Mouse (Mus musculus) stomach, postnatal 0 days (tissue): ENCODE data around the gene Gfod2. TPM values are rescaled to one million over a fixed set of nuclear protein-coding genes. Genes with fewer than 3 reads are reported as not detected.

Source experiments
- ATAC-seq: fragments of 200-750 bp; cut with Nextera tagmentation; 2 replicates; pipeline ENCODE4 v1.8.0; 2017; ENCODE audit not compliant: low FRiP score, low TSS enrichment
- DNase-seq: peaks from one replicate; pipeline ENCODE4 v3.0.0-alpha.2; 2016; ENCODE audit warnings: low spot score
- H3K27ac ChIP-seq: fragments of 300-500 bp; sonication (generic); replicated peaks from 2 replicates; pipeline ENCODE4 v1.5.1; 2014; ENCODE audit warnings: mild to moderate bottlenecking, control low read depth
- H3K27me3 ChIP-seq: fragments of 300-500 bp; sonication (generic); 2 replicates; pipeline ENCODE4 v1.6.1; 2014; ENCODE audit warnings: low read length; ENCODE audit not compliant: control insufficient read depth, insufficient read depth
- H3K36me3 ChIP-seq: fragments of 300-500 bp; sonication (generic); 2 replicates; pipeline ENCODE4 v1.6.1; 2014; ENCODE audit warnings: low read length, mixed read lengths; ENCODE audit not compliant: control insufficient read depth, insufficient read depth
- H3K4me1 ChIP-seq: fragments of 300-500 bp; sonication (generic); replicated peaks from 2 replicates; pipeline ENCODE4 v1.6.1; 2014; ENCODE audit warnings: antibody characterized with exemption; ENCODE audit not compliant: control insufficient read depth, insufficient read depth
- H3K4me2 ChIP-seq: fragments of 300-500 bp; sonication (generic); replicated peaks from 2 replicates; pipeline ENCODE4 v1.6.1; 2014; ENCODE audit warnings: low read depth, mild to moderate bottlenecking, control low read depth, moderate library complexity
- H3K4me3 ChIP-seq: fragments of 300-500 bp; sonication (generic); 2 replicates; pipeline ENCODE4 v1.5.1; 2014; ENCODE audit warnings: low read depth, low read length, control low read depth
- H3K9ac ChIP-seq: fragments of 300-500 bp; sonication (generic); 2 replicates; pipeline ENCODE4 v1.6.1; 2014; ENCODE audit warnings: mild to moderate bottlenecking, low read length, control low read depth, mixed read lengths
- H3K9me3 ChIP-seq: fragments of 300-500 bp; sonication (generic); 2 replicates; pipeline ENCODE4 v1.6.1; 2016; ENCODE audit warnings: low read length; ENCODE audit not compliant: control insufficient read depth
- CTCF ChIP-seq: IDR thresholded peaks from 2 replicates; pipeline ENCODE4 v1.5.1; 2016; ENCODE audit warnings: antibody characterized with exemption, low read depth, mild to moderate bottlenecking, moderate library complexity
- EP300 ChIP-seq: optimal IDR thresholded peaks from 2 replicates; pipeline ENCODE3; 2016; ENCODE audit warnings: antibody characterized with exemption
- WGBS: fragments of 180-500 bp; shearing (Covaris S2); extraction: QIAGEN DNeasy Blood & Tissue Kit; methylation state at CpG from one replicate; pipeline ENCODE4 v1.1.7; 2014; 5-methylcytosine and 5-hydroxymethylcytosine counted together
- polyA plus RNA-seq: library from polyadenylated mRNA; unstranded; fragments of >200 nt; fragmentation: Nextera tagmentation; extraction: Ambion mirVana; gene quantifications from 2 replicates; pipeline ENCODE4 v1.2.1, GENCODE M21; 2015

Gene Gfod2
- polyA plus RNA-seq, 1 experiment from 2014 or later: 14.5 TPM

DNA sequence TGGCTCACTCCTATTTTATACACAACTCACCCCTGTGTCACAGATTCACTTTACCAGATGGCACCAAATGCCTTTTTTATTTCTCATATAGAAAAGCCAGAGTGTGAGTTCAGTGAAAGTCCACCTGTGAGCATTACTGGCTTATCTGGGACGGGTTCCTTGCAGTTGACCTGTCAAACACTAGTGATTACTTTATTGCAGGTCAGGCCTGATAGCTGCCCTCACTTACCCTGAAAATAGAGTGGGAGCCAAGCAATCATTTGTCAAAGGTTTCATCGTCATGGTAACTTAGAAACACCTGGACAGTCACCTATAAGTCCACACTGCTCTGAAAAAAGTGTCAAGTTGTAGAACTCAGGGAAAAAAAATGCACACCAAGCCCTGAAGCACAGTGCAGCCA, 3.8 kb downstream of the Gfod2 start:
- no peak for TF ChIP-seq CTCF
- TF ChIP-seq EP300: no peak
- Histone ChIP-seq H3K9ac (no peak overlapping the region), H3K4me2 (no peak overlapping the region), H3K27ac (no peak overlapping the region), H3K27me3 (no peaks in the 10 kb centered on the region), H3K36me3 (no peaks in the 10 kb centered on the region), H3K4me1 (peaks cover 8% of the 10 kb centered on the region), H3K9me3 (no peaks in the 10 kb centered on the region), H3K4me3 (no peak overlapping the region)
- 50% methylated on average over 2 of the region's 2 CpGs for WGBS
- no peak for ATAC-seq
- no peak for DNase-seq

DNA sequence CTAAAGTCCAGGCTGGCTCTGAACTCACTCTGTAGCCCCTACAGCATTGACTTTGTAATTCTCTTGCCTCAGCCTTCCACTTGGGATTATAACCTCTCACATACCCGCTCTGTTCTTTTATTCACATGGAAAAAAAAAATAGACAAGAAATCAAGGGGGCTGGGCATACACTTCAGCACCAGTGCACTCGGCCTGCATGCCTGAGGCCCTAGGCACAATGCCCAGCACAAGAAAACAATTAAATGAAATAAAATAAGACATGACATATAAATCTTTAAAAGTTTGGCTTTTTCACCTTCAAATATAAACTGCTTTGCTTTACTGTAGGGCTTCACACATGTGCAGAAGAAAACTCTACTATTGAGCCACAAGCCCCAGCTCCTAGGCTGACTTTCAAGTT, 4.5 kb downstream of the Gfod2 start:
- Histone ChIP-seq H3K27me3 (no peaks in the 10 kb centered on the region), H3K9me3 (no peaks in the 10 kb centered on the region), H3K36me3 (no peaks in the 10 kb centered on the region), H3K4me3 (no peak overlapping the region), H3K9ac (no peak overlapping the region), H3K4me1 (peaks cover 5% of the 10 kb centered on the region), H3K4me2 (no peak overlapping the region), H3K27ac (no peak overlapping the region)
- TF ChIP-seq CTCF: no peak
- TF ChIP-seq EP300: no peak
- DNase-seq: no peak
- ATAC-seq: no peak
- WGBS: 41% methylated on average over 2 of the region's 2 CpGs

DNA sequence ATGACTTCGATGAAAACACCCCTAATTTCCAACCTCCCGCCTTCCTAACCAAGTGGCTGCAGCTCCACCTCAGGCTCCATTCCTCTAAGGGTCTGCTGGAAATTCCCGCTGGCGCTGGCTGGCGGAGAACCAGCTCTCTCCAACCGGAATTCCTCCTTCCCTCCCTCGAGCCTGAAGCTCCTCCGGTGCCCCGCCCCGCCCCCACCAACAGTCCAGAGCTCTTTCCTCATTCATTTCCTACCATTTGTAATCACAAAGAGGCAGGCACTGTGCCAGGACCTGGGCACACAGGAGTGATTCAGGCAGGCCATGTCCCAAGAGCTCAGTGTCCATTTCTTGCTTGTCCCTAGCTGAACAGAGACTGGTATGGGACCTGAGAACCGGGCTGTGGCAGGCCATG, 7.9 kb downstream of the Gfod2 start:
- no peak for TF ChIP-seq EP300
- no peak for TF ChIP-seq CTCF

DNA sequence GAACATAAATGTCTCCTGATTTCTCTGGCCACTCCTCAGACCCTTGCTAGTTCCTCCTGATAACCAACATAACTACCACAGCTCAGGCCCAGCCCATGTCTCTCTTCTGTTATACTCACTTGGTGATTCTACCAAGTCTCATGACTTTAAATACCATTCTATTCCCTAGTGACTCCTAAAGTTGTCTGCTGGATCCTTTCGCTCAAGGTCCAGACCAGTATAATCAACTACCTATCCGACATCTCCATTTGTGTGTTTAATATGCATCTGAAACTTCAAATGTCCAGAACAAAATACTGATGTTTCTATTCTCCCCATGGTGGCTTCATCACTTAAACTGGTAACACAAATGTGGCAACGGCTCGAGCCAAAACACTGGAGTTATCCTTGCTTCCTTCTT, 15.2 kb downstream of the Gfod2 start:
- H3K9ac ChIP-seq: no peak overlapping the region
- WGBS: 84% methylated on average over 4 of the region's 4 CpGs
- no peaks in the 10 kb centered on the region for H3K9me3 ChIP-seq

More for the DNA sequence above, 7.9 kb downstream of the Gfod2 start:
- no peaks in the 10 kb centered on the region for H3K9me3 ChIP-seq
- DNase-seq (peak; percentile 93), ATAC-seq (peak; percentile 81)
- peaks cover 5% of the 10 kb centered on the region for H3K4me1 ChIP-seq
- H3K4me2 ChIP-seq: peak overlapping the region; percentile 40
- peak overlapping the region; percentile 58 for H3K27ac ChIP-seq
- H3K9ac ChIP-seq: no peak overlapping the region
- no peaks in the 10 kb centered on the region for H3K36me3 ChIP-seq
- H3K4me3 ChIP-seq: peak overlapping the region; percentile 13; the same call in 1 of the 2 replicates
- H3K27me3 ChIP-seq: no peaks in the 10 kb centered on the region
- WGBS: 11% methylated on average over 11 of the region's 11 CpGs

DNA sequence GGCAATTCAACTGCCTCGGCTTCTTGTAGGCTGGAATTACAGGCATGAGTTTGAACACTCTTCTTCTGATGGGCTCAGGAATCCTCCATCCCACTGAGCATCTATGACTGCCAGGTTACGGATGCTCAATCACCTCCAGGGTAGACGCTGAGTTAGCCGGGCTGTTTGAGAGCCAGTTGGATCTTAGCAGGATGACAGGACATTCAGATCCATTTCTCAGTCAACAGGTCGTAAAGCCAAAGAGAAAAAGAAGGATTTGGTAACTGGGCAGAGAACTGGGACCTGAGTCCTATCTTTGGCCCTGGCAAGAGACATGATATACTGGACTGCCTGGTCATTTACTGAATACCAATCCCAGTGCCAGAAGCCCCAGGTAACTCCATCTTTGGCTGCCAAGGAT, 19.2 kb downstream of the Gfod2 start:
- TF ChIP-seq EP300 (no peak), CTCF (no peak)
- Histone ChIP-seq H3K4me3 (no peak overlapping the region), H3K9ac (no peak overlapping the region), H3K9me3 (no peaks in the 10 kb centered on the region), H3K27me3 (no peaks in the 10 kb centered on the region), H3K36me3 (no peaks in the 10 kb centered on the region), H3K4me1 (no peaks in the 10 kb centered on the region), H3K4me2 (no peak overlapping the region), H3K27ac (no peak overlapping the region)
- 86% methylated on average over 5 of the region's 5 CpGs for WGBS
- ATAC-seq (no peak), DNase-seq (no peak)

More for the DNA sequence above, 15.2 kb downstream of the Gfod2 start:
- ATAC-seq (no peak), DNase-seq (no peak)
- H3K27ac ChIP-seq: no peak overlapping the region
- H3K4me3 ChIP-seq: no peak overlapping the region
- H3K36me3 ChIP-seq: no peaks in the 10 kb centered on the region
- no peaks in the 10 kb centered on the region for H3K27me3 ChIP-seq
- H3K4me1 ChIP-seq: no peaks in the 10 kb centered on the region
- no peak overlapping the region for H3K4me2 ChIP-seq
- no peak for TF ChIP-seq EP300
- no peak for TF ChIP-seq CTCF

DNA sequence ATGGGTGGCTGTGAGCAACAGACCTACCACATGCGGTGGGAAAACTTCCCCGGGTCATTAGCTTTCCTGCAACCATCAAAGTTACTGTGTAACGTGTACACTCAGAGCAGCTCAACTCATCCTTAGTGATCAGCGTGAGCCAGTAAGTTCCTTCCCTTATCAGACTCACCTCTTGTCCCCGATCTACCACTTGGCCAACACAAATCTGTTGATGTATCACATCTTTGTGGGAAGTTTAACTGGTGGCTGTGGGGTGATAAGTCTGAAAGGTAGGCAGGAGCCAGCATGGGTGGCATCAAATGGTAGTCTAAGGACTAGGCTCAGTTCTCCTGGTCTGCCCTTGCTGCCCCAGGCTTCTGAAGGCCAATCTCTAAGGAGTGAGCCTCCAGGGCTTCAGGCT, 26.3 kb downstream of the Gfod2 start:
- WGBS: 95% methylated on average over 5 of the region's 5 CpGs
- no peak overlapping the region for H3K4me3 ChIP-seq
- no peak overlapping the region for H3K9ac ChIP-seq
- no peaks in the 10 kb centered on the region for H3K9me3 ChIP-seq
- no peak overlapping the region for H3K4me2 ChIP-seq
- DNase-seq: no peak
- no peaks in the 10 kb centered on the region for H3K27me3 ChIP-seq
- no peak for ATAC-seq
- H3K27ac ChIP-seq: no peak overlapping the region
- no peaks in the 10 kb centered on the region for H3K36me3 ChIP-seq
- H3K4me1 ChIP-seq: no peaks in the 10 kb centered on the region
- no peak for TF ChIP-seq CTCF
- no peak for TF ChIP-seq EP300
